Mouse (Mus musculus): ENCODE measurements around the gene Snx5.

DNA sequence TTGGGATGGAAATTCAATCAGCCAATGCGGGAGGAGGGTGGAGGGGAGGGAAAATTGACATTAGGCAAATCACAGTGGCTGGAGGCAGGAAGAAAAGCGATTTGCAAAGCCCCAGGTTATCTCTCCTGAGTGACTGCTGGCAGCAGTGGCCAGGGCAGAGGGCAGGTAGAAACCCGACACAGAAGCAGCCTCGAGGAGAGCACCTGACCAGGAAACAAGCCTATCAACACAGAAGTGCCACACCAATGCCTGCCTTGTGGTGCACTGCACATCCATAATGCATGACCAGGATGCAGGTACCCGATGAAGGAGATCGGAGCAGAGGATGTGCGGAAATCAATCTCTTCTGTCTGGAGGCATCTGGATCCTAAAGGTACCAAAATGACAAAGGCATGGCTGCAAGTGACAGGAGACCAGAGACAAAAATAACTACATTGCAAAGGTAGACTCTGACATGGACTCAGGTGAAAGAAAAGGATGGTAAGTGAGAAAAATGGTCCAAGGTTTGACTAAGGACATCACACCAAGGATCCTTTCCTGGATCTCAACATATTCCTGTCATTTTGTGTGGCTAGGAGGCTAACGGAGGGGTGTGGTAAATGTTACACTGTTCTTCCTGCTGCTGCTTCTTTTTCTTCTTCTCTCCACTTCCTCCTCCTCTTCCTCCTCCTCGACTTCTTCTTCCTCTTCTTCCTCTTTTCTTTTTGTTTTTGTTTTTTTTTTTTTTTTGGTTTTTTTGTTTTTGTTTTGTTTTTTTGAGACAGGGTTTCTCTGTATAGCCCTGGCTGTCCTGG lies 33.7 kb downstream of the Snx5 start:
- no peak for TF ChIP-seq POLR2A (IDR thresholded peaks at IDR 0.05; ENCODE audit: low read depth, low read length)
- no peak for TF ChIP-seq CTCF (IDR thresholded peaks at IDR 0.05; ENCODE audit: extremely low read depth, insufficient read depth, insufficient read length, insufficient replicate concordance)

Measured in spleen, adult 2 months (tissue).